Mouse (Mus musculus): Measurements from ENCODE around the gene Kcnh5.

Kcnh5 gene

GRCm38 (mm10) chr12:75176691-75177645, at the start of gene Kcnh5:
Gene Kcnh5, minus strand, starts transcription at chr12:75177332.
- peak in 1 of 2 experiments; percentile 14 for DNase-seq (ENCODE audit: low spot score in 2 of 2)

GRCm38 (mm10) chr12:75223966-75224365, 46.8 kb upstream of the Kcnh5 start:
- DNase-seq (ENCODE audit: low spot score in 2 of 2) = no peak

- no peak for DNase-seq (ENCODE audit: low spot score in 2 of 2)
Observed at GRCm38 (mm10) chr12:75189413-75189812, 12.3 kb upstream of the Kcnh5 start.

- DNase-seq (ENCODE audit: low spot score in 2 of 2) = no peak
Observed at GRCm38 (mm10) chr12:75182646-75183045, 5.5 kb upstream of the Kcnh5 start.

GRCm38 (mm10) chr12:75179491-75179890, 2.4 kb upstream of the Kcnh5 start:
- DNase-seq (ENCODE audit: low spot score in 2 of 2) = no peak

- DNase-seq (ENCODE audit: low spot score in 2 of 2) = no peak
Observed at GRCm38 (mm10) chr12:75177646-75178030, 506 bp upstream of the Kcnh5 start.

- no peak for DNase-seq (ENCODE audit: low spot score in 2 of 2)
Observed at GRCm38 (mm10) chr12:75175931-75176565, 1.1 kb downstream of the Kcnh5 start.

GRCm38 (mm10) chr12:75170970-75171369, 6.2 kb downstream of the Kcnh5 start:
- no peak for DNase-seq (ENCODE audit: low spot score in 2 of 2)

- no peak for DNase-seq (ENCODE audit: low spot score in 2 of 2)
Observed at GRCm38 (mm10) chr12:75153076-75153568, 24.0 kb downstream of the Kcnh5 start.

GRCm38 (mm10) chr12:75139792-75140191, 37.3 kb downstream of the Kcnh5 start:
- no peak for DNase-seq (ENCODE audit: low spot score in 2 of 2)

GRCm38 (mm10) chr12:75091921-75092320, 85.2 kb downstream of the Kcnh5 start:
- DNase-seq (ENCODE audit: low spot score in 2 of 2) = no peak

- DNase-seq (ENCODE audit: low spot score in 2 of 2) = no peak
Observed at GRCm38 (mm10) chr12:75090957-75091356, 86.2 kb downstream of the Kcnh5 start.

- no peak for DNase-seq (ENCODE audit: low spot score in 2 of 2)
Observed at GRCm38 (mm10) chr12:75077175-75077574, 100.0 kb downstream of the Kcnh5 start.

GRCm38 (mm10) chr12:75071043-75071442, 106.1 kb downstream of the Kcnh5 start:
- no peak for DNase-seq (ENCODE audit: low spot score in 2 of 2)

GRCm38 (mm10) chr12:75062571-75062970, 114.6 kb downstream of the Kcnh5 start:
- DNase-seq (ENCODE audit: low spot score in 2 of 2) = no peak

GRCm38 (mm10) chr12:75061731-75062130, 115.4 kb downstream of the Kcnh5 start:
- no peak for DNase-seq (ENCODE audit: low spot score in 2 of 2)

- DNase-seq (ENCODE audit: low spot score in 2 of 2) = no peak
Observed at GRCm38 (mm10) chr12:75053731-75054130, 123.4 kb downstream of the Kcnh5 start.

GRCm38 (mm10) chr12:75036694-75037093, 140.4 kb downstream of the Kcnh5 start:
- DNase-seq (ENCODE audit: low spot score in 2 of 2) = no peak

- DNase-seq (ENCODE audit: low spot score in 2 of 2) = no peak
Observed at GRCm38 (mm10) chr12:75031970-75032864, 144.9 kb downstream of the Kcnh5 start.

- DNase-seq (ENCODE audit: low spot score in 2 of 2) = no peak
Observed at GRCm38 (mm10) chr12:74971187-74971586, 205.9 kb downstream of the Kcnh5 start.

GRCm38 (mm10) chr12:74969420-74969819, 207.7 kb downstream of the Kcnh5 start:
- DNase-seq (ENCODE audit: low spot score in 2 of 2) = no peak

- DNase-seq (ENCODE audit: low spot score in 2 of 2) = no peak
Observed at GRCm38 (mm10) chr12:74966266-74966665, 210.9 kb downstream of the Kcnh5 start.

Measured in spleen, postnatal 10 days (tissue).